Mouse (Mus musculus): ENCODE results near the gene Sfxn5.

GRCm38 (mm10) chr6:85356682-85357465 lies 23.7 kb upstream of the Sfxn5 start:
- no peak for TF ChIP-seq SRF (IDR thresholded peaks at IDR 0.05; ENCODE audit: control insufficient read depth, insufficient read length, low read depth)
- no peak for TF ChIP-seq MAX (IDR thresholded peaks at IDR 0.05; ENCODE audit: low read depth)
- no peak for TF ChIP-seq POLR2A (IDR thresholded peaks at IDR 0.05; ENCODE audit: insufficient read length, low read depth)
- TF ChIP-seq REST (IDR thresholded peaks at IDR 0.05; ENCODE audit: insufficient read depth, insufficient read length) = no peak
- no peak for TF ChIP-seq POLR2AphosphoS2 (IDR thresholded peaks at IDR 0.05; ENCODE audit: insufficient read length, low read depth)
- TF ChIP-seq TCF12 (IDR thresholded peaks at IDR 0.05; ENCODE audit: insufficient read depth, poor library complexity, severe bottlenecking) = no peak
- no peak for TF ChIP-seq E2F4 (IDR thresholded peaks at IDR 0.05; ENCODE audit: insufficient read depth)
- no peak for TF ChIP-seq MYOD1 (IDR thresholded peaks at IDR 0.05; ENCODE audit: control insufficient read depth in 1 of 3, insufficient read length in 2 of 3, low read depth in 2 of 3)
- TF ChIP-seq CEBPB (IDR thresholded peaks at IDR 0.05; ENCODE audit: insufficient read depth, poor library complexity, severe bottlenecking) = no peak
